Mouse (Mus musculus): ENCODE results near the gene Plagl2.

- no peak for TF ChIP-seq POLR2A (IDR thresholded peaks at IDR 0.05; ENCODE audit: control insufficient read depth, extremely low read depth, insufficient read depth, low read length, poor library complexity)
- no peak for TF ChIP-seq CTCF (IDR thresholded peaks at IDR 0.05; ENCODE audit: borderline replicate concordance, control insufficient read depth, extremely low read depth, insufficient read depth, low read length, poor library complexity)
Measured at GRCm38 (mm10) chr2:153199114-153199513, 42.1 kb downstream of the Plagl2 start.

Measured in thymus, adult 2 months (tissue).